Mouse (Mus musculus) intestine, embryonic 15.5 days (tissue): ENCODE measurements around the gene Dcxr. TPM values are rescaled to one million over a fixed set of nuclear protein-coding genes. Genes with fewer than 3 reads are reported as not detected.
"Not testable (repeated sequence)": the region's sequence is repeated elsewhere in the genome, so short reads cannot be mapped to it uniquely, and the experiment has no call there.

Experiments
- ATAC-seq: fragments of 200-750 bp; cut with Nextera tagmentation; 2 replicates; pipeline ENCODE4 v1.8.0; 2017; ENCODE audit warnings: moderate TSS enrichment, moderate library complexity
- H3K27ac ChIP-seq: fragments of 300-500 bp; sonication (generic); 2 replicates; pipeline ENCODE4 v1.5.1; 2015; ENCODE audit warnings: mild to moderate bottlenecking, inconsistent platforms
- H3K27me3 ChIP-seq: fragments of 300-500 bp; sonication (generic); replicated peaks from 2 replicates; pipeline ENCODE4 v1.6.1; 2015; ENCODE audit warnings: inconsistent platforms
- H3K36me3 ChIP-seq: fragments of 300-500 bp; sonication (generic); 2 replicates; pipeline ENCODE4 v1.6.1; 2015; ENCODE audit warnings: inconsistent platforms
- H3K4me1 ChIP-seq: fragments of 300-500 bp; sonication (generic); replicated peaks from 2 replicates; pipeline ENCODE4 v1.6.1; 2015; ENCODE audit warnings: inconsistent platforms
- H3K4me2 ChIP-seq: fragments of 300-500 bp; sonication (generic); replicated peaks from 2 replicates; pipeline ENCODE4 v1.6.1; 2015; ENCODE audit warnings: mild to moderate bottlenecking, inconsistent platforms
- H3K4me3 ChIP-seq: fragments of 300-500 bp; sonication (generic); replicated peaks from 2 replicates; pipeline ENCODE4 v1.5.1; 2015; ENCODE audit warnings: inconsistent platforms
- H3K9ac ChIP-seq: fragments of 300-500 bp; sonication (generic); 2 replicates; pipeline ENCODE4 v1.6.1; 2015; ENCODE audit warnings: inconsistent platforms
- H3K9me3 ChIP-seq: fragments of 300-500 bp; sonication (generic); 2 replicates; pipeline ENCODE4 v1.6.1; 2016; ENCODE audit warnings: inconsistent platforms
- WGBS: fragments of 180-500 bp; shearing (Covaris S2); methylation state at CpG from one replicate; pipeline ENCODE4 v1.1.7; 2015; 5-methylcytosine and 5-hydroxymethylcytosine counted together
- polyA plus RNA-seq: library from polyadenylated mRNA; unstranded; fragments of >200 nt; fragmentation: Nextera tagmentation; extraction: Ambion mirVana; gene quantifications from 2 replicates; pipeline ENCODE4 v1.2.1, GENCODE M21; 2015

Gene Dcxr
- polyA plus RNA-seq, 1 experiment from 2014 or later, result 31.3 TPM

GRCm38 (mm10) chr11:120679909-120680308 lies 47.2 kb downstream of the Dcxr start:
- Histone ChIP-seq H3K9ac (no peak overlapping the region), H3K27ac (no peak overlapping the region), H3K4me1 (0 out of 2 replicates have a peak, but pooled peaks cover 3% of the 10 kb centered on the region), H3K36me3 (peaks cover 13% of the 10 kb centered on the region; the same call in 1 of the 2 replicates), H3K9me3 (no peaks in the 10 kb centered on the region), H3K4me3 (no peak overlapping the region), H3K4me2 (no peak overlapping the region), H3K27me3 (no peaks in the 10 kb centered on the region)
- ATAC-seq, result no peak; the same call in 1 of the 2 replicates
- WGBS, result 78% methylated on average over 3 of the region's 3 CpGs

- ATAC-seq, result no peak
- H3K9ac ChIP-seq, result no peak overlapping the region
- no peak overlapping the region for H3K27ac ChIP-seq
- H3K4me3 ChIP-seq, result no peak overlapping the region
- H3K4me2 ChIP-seq, result no peak overlapping the region
- peaks cover 13% of the 10 kb centered on the region; the same call in 1 of the 2 replicates for H3K36me3 ChIP-seq
- WGBS, result 85% methylated on average over 4 of the region's 4 CpGs
- H3K4me1 ChIP-seq, result peaks cover 8% of the 10 kb centered on the region; the same call in 1 of the 2 replicates
- no peaks in the 10 kb centered on the region for H3K27me3 ChIP-seq
- H3K9me3 ChIP-seq, result no peaks in the 10 kb centered on the region
Measured at GRCm38 (mm10) chr11:120676951-120677350, 50.1 kb downstream of the Dcxr start.

- ATAC-seq, H3K9ac ChIP-seq, H3K27ac ChIP-seq, H3K4me3 ChIP-seq, H3K4me1 ChIP-seq, H3K9me3 ChIP-seq, H3K27me3 ChIP-seq, H3K4me2 ChIP-seq: not testable (repeated sequence)
- peaks cover 12% of the 10 kb centered on the region; the same call in 1 of the 2 replicates for H3K36me3 ChIP-seq
- WGBS, result 79% methylated on average over 5 of the region's 5 CpGs
Measured at GRCm38 (mm10) chr11:120675875-120676274, 51.2 kb downstream of the Dcxr start.

Other genes with a start within 250 kb of the Dcxr start
- 222 and 231 TPM in 2 replicates for gene Mrpl12, start 242.7 kb downstream of the Dcxr start, polyA plus RNA-seq
- gene Slc25a10, start 235.4 kb downstream of the Dcxr start, polyA plus RNA-seq, result 79.1 and 90.1 TPM in 2 replicates
- gene Gcgr, start 196.6 kb downstream of the Dcxr start, polyA plus RNA-seq, result 0.58 and 0.67 TPM in 2 replicates
- gene Mcrip1, start 177.6 kb downstream of the Dcxr start, polyA plus RNA-seq, result 135 and 142 TPM in 2 replicates
- gene Ppp1r27, start 176.1 kb downstream of the Dcxr start, polyA plus RNA-seq, result not detected in 2 replicates
- gene P4hb, start 154.0 kb downstream of the Dcxr start, polyA plus RNA-seq, result 992 and 1,107 TPM in 2 replicates
- gene Arhgdia, start 145.7 kb downstream of the Dcxr start, polyA plus RNA-seq, result 559 and 611 TPM in 2 replicates
- 406 and 459 TPM in 2 replicates for gene Alyref, start 128.9 kb downstream of the Dcxr start, polyA plus RNA-seq
- 178 and 194 TPM in 2 replicates for gene Anapc11, start 128.9 kb downstream of the Dcxr start, polyA plus RNA-seq
- gene Npb, start 118.8 kb downstream of the Dcxr start, polyA plus RNA-seq, result 2.7 and 3.6 TPM in 2 replicates
- gene Pcyt2, start 109.3 kb downstream of the Dcxr start, polyA plus RNA-seq, result 250 and 306 TPM in 2 replicates
- 40.1 and 42.2 TPM in 2 replicates for gene Sirt7, start 102.0 kb downstream of the Dcxr start, polyA plus RNA-seq
- 26.9 and 28.5 TPM in 2 replicates for gene Mafg, start 93.7 kb downstream of the Dcxr start, polyA plus RNA-seq
- gene Pycr1, start 83.5 kb downstream of the Dcxr start, polyA plus RNA-seq, result 26.4 TPM in 2 replicates
- gene Myadml2, start 79.1 kb downstream of the Dcxr start, polyA plus RNA-seq, result not detected in 2 replicates
- 1.6 and 3.0 TPM in 2 replicates for gene Notum, start 66.1 kb downstream of the Dcxr start, polyA plus RNA-seq
- gene Aspscr1, start 54.3 kb downstream of the Dcxr start, polyA plus RNA-seq, result 96.0 and 103 TPM in 2 replicates
- 163 and 170 TPM in 2 replicates for gene Cenpx, start 13.5 kb downstream of the Dcxr start, polyA plus RNA-seq
- gene Lrrc45, start 13.4 kb downstream of the Dcxr start, polyA plus RNA-seq, result 42.0 and 45.4 TPM in 2 replicates
- gene Rac3, start 5.8 kb downstream of the Dcxr start, polyA plus RNA-seq, result 34.2 and 35.8 TPM in 2 replicates
- gene Cbr2, start 4.8 kb upstream of the Dcxr start, polyA plus RNA-seq, result 0.79 and 2.4 TPM in 2 replicates
- 6.8 and 10.3 TPM in 2 replicates for gene Hmga1b, start 35.5 kb upstream of the Dcxr start, polyA plus RNA-seq
- 33.1 and 36.5 TPM in 2 replicates for gene Rfng, start 56.9 kb upstream of the Dcxr start, polyA plus RNA-seq
- gene Gps1, start 57.0 kb upstream of the Dcxr start, polyA plus RNA-seq, result 170 and 184 TPM in 2 replicates
- 76.5 and 82.1 TPM in 2 replicates for gene Dus1l, start 69.1 kb upstream of the Dcxr start, polyA plus RNA-seq
- 48.8 and 54.3 TPM in 2 replicates for gene Fasn, start 97.3 kb upstream of the Dcxr start, polyA plus RNA-seq
- 4.2 and 5.1 TPM in 2 replicates for gene Ccdc57, start 205.6 kb upstream of the Dcxr start, polyA plus RNA-seq
- 84.8 and 96.2 TPM in 2 replicates for gene Slc16a3, start 221.2 kb upstream of the Dcxr start, polyA plus RNA-seq